Mouse (Mus musculus) cerebellum, postnatal 36 days (tissue): ENCODE measurements around the gene Ndufa3.
A peak's percentile ranks its signal among the peaks of the same experiment; 100 is the strongest.
"Not testable (repeated sequence)": the region's sequence is repeated elsewhere in the genome, so short reads cannot be mapped to it uniquely, and the experiment has no call there.

Experiments used
- DNase-seq, 2 experiments: peaks; one replicate each; pipeline ENCODE4 v3.0.0; 2021 to 2022; ENCODE audit warnings: mixed read lengths in 2 of 2

The Ndufa3 gene

GRCm38 (mm10) chr7:3617242-3617995 is at the start of gene Ndufa3:
TSS of gene Ndufa3 (plus strand) at chr7:3617373.
- DNase-seq = peak; percentile 85 to 90

GRCm38 (mm10) chr7:3569725-3570124 is 47.4 kb upstream of the Ndufa3 start:
- DNase-seq = no peak

GRCm38 (mm10) chr7:3570580-3570979 is 46.6 kb upstream of the Ndufa3 start:
- DNase-seq = not testable (repeated sequence)

GRCm38 (mm10) chr7:3571847-3572246 is 45.3 kb upstream of the Ndufa3 start:
- DNase-seq = no peak

- DNase-seq = no peak
Observed at GRCm38 (mm10) chr7:3574216-3574615, 43.0 kb upstream of the Ndufa3 start.

- no peak for DNase-seq
Observed at GRCm38 (mm10) chr7:3576354-3577124, 40.6 kb upstream of the Ndufa3 start.

- DNase-seq = no peak
Observed at GRCm38 (mm10) chr7:3578196-3578595, 39.0 kb upstream of the Ndufa3 start.

GRCm38 (mm10) chr7:3578952-3579546 is 38.1 kb upstream of the Ndufa3 start:
- DNase-seq = no peak

- no peak for DNase-seq
Observed at GRCm38 (mm10) chr7:3580029-3580428, 37.1 kb upstream of the Ndufa3 start.

- DNase-seq = no peak
Observed at GRCm38 (mm10) chr7:3585763-3586162, 31.4 kb upstream of the Ndufa3 start.

GRCm38 (mm10) chr7:3586255-3586654 is 30.9 kb upstream of the Ndufa3 start:
- no peak for DNase-seq

GRCm38 (mm10) chr7:3587292-3587691 is 29.9 kb upstream of the Ndufa3 start:
- no peak for DNase-seq

- no peak for DNase-seq
Observed at GRCm38 (mm10) chr7:3590550-3590949, 26.6 kb upstream of the Ndufa3 start.

GRCm38 (mm10) chr7:3591534-3591933 is 25.6 kb upstream of the Ndufa3 start:
- no peak for DNase-seq

- DNase-seq = no peak
Observed at GRCm38 (mm10) chr7:3593855-3594254, 23.3 kb upstream of the Ndufa3 start.

GRCm38 (mm10) chr7:3594686-3595085 is 22.5 kb upstream of the Ndufa3 start:
- no peak for DNase-seq

GRCm38 (mm10) chr7:3595146-3595545 is 22.0 kb upstream of the Ndufa3 start:
- no peak for DNase-seq

- DNase-seq = not testable (repeated sequence)
Observed at GRCm38 (mm10) chr7:3597755-3598154, 19.4 kb upstream of the Ndufa3 start.

GRCm38 (mm10) chr7:3601119-3601518 is 16.1 kb upstream of the Ndufa3 start:
- DNase-seq = peak; percentile 43 to 60

- DNase-seq = no peak
Observed at GRCm38 (mm10) chr7:3606798-3607197, 10.4 kb upstream of the Ndufa3 start.

GRCm38 (mm10) chr7:3607391-3607790 is 9.8 kb upstream of the Ndufa3 start:
- no peak for DNase-seq

GRCm38 (mm10) chr7:3608668-3609067 is 8.5 kb upstream of the Ndufa3 start:
- DNase-seq = no peak

GRCm38 (mm10) chr7:3609082-3609481 is 8.1 kb upstream of the Ndufa3 start:
- DNase-seq = no peak

- no peak for DNase-seq
Observed at GRCm38 (mm10) chr7:3610437-3610836, 6.7 kb upstream of the Ndufa3 start.
